Mouse (Mus musculus): ENCODE results near the gene Atp6v1e1.

The Atp6v1e1 gene

GRCm38 (mm10) chr6:120772025-120772424 lies 50.6 kb downstream of the Atp6v1e1 start:
- DNase-seq (ENCODE audit: low read depth, low spot score), result no peak

GRCm38 (mm10) chr6:120771366-120771765 lies 51.2 kb downstream of the Atp6v1e1 start:
- no peak for DNase-seq (ENCODE audit: low read depth, low spot score)

DNA sequence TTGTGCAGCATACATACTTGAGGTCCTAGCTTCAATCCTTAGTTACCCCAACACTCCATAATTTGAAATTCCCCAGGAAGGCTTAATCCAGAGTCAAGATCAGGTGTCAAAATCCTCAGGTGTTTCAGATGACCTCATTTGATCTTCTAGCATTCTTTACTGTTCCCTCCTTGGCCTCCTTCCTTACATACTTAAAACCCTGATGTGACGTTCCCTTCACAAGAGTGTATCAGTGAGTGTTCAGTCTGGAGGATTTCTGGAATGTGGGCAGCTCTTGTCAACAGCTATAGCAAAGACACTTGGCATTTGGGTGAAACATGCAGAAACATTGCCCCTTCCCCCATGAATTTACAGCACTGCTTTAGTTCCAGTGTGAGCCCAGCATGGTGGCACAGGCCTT lies 52.6 kb downstream of the Atp6v1e1 start:
- no peak for DNase-seq (ENCODE audit: low read depth, low spot score)

DNA sequence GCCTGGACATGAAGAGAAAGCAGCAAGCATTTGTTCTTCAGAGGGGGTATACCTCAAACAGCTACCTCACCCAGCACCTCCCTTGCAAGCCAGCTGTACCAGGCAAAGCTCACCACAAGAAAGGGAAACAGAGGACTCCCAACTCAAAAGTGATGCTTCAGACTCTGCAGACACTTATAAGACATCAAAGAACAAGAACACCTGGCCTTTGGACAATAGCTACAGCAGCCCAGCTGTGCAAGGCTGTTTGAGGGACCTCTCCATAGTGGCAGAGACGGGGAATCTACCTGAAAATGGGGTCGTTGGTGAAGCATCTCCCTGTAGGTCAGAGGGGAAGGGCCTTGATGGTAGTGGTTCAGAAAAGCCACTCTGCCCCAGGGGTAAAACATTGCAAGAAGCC lies 61.4 kb downstream of the Atp6v1e1 start:
- no peak for DNase-seq (ENCODE audit: low read depth, low spot score)

DNA sequence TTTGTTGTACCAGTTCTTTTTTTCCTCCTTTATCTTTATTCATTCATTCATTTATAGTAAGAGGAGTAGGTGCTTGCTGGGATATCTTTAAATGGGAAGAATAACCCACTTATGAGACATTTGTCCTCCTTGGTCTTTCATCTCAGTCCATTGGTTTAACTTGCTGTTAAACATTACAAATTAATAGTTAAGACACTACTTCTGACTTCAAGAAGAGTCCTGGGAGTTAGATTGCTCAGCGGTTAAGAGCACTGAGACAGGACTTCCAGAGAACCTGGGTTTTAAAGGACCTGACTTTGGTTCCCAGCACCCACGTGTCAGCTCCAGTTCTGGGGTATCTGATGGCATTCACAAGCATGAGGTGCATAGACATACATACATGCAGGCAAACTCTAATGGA lies 76.2 kb downstream of the Atp6v1e1 start:
- DNase-seq (ENCODE audit: low read depth, low spot score), result no peak

All from A20 (cell line).